Mouse (Mus musculus) small intestine, adult 2 months (tissue): ENCODE data around the gene Mdm4.

ENCODE experiments used
- CTCF ChIP-seq: fragments of 200-500 bp; IDR thresholded peaks from 2 replicates; pipeline ENCODE4 v1.5.1; 2012; ENCODE audit warnings: low read depth, mild to moderate bottlenecking, control low read depth, inconsistent platforms, low read length, moderate library complexity, mixed read lengths; ENCODE audit not compliant: insufficient replicate concordance, insufficient read length; ENCODE audit errors: extremely low read depth
- POLR2A ChIP-seq: fragments of 200-500 bp; IDR thresholded peaks from 2 replicates; pipeline ENCODE4 v1.6.1; 2012; ENCODE audit warnings: low read depth, mild to moderate bottlenecking, control low read depth, inconsistent platforms, low read length, moderate library complexity

DNA sequence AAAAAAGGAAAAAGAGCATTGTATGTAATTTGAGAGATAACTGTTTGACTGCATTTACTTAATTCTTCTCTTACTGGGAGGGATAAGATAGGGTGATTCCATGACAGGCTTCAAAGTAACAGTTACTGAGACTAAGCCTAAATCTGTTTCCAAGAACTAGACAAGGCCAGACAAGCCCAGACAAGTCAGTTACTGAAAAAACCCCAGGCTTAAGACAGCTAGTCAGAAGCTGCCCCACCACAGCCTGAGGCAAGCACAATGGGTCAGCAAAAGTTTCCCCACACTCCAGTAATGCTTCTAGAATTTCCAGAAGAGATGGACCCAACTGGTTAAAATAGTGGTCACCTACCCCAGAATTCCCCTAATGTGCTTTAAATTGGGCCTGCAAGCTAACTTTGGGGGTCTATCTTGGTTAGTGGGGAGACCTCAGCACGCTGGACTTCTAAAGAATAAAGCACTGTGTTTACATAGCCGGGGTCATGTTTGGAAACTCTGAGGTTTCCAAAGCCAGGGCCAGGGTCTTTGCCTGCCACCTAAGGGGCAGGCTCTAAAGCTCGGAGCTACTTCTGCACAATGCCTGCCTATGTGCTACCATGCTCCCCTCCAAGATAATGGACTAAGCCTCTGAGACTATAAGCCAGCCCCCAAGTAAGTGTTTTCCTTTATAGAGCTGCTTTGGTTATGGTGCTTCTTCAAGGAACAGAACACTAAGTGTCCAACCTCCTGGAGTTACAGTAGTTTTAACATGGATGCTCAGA lies 10.0 kb downstream of the Mdm4 start:
- TF ChIP-seq POLR2A (no peak), CTCF (no peak)
